Mouse (Mus musculus): Measurements from ENCODE around the gene Ccr10.
A peak's percentile ranks its signal among the peaks of the same experiment; 100 is the strongest.

Gene Ccr10

DNA sequence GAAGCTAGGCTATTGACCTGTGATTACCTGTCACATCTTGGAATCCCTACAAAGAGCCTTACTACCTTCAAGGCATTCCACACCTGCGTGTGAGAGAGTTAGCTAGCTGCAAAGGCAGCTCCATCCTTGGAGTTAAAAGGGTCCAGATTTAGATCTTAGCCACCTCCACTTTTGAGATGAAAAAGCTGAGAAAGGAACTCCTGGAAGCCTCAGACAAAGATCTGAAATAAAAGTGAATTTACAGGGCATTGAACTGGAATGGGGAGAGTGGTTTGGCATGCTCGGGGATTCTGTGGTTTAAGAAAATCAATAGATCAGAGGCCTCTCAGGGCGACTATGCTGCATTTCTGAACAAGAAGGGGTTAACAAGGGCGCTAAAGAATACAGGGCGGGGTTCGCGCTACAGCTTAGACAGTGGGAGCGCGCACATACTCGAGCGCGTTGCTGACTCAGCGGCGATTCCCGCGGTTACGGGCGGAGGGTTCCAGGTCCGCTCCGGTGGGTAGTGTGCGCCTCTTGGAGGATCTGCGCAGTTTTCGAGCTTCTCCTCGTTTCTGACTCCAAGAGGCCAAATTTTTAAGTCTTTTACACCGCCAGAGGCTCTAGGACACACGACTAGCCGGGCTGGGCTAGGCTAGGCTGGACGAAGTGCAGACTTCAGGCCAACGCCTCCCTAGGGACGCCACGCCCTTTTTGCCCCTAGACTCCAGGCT is 3.4 kb downstream of the Ccr10 start:
- DNase-seq = peak; percentile 83

DNA sequence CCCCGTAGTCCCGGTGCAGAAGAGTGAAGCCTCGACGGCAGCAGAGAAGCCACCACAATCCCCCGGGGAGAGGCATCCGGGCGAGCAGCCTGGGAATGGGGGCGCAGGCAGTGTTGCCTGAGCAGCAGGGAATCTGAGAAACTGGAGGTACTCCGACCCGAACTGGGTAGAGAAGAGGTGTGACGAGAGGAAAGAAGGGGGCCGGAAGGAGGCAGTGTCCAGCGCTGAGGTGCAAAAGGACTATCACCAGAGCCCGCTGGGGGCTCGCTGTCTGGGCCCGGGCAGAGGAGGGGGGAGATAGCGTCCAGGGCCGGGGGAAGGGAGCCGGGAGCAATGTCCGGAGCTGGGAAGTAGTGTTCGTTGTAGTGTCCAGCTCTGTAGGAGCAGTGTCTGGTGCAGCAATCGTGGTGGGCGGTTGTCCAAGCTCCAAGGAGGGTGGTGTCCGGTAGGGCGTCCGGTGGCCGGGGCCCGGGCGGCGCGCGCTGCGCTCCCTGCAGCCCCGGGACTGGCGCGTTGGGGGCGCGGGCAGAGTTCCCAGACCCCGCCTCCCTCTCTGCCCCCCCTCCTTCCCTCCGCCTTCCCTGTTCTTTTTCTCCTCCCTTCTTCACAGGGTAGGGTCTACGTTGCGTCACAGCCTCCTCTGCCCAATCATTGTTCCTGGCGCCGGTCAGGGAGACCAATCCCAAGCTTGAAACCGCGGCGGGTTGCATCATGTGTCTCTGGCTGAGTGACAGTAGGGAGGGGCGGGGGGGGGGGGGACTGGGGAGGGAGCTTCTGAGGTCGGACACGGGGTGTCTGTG is 4.2 kb downstream of the Ccr10 start, which contains the start of gene Plekhh3:
TSS of gene Plekhh3 (minus strand) at position 541 of the 800 bp plus-strand sequence.
- DNase-seq = peak; percentile 93 to 98

DNA sequence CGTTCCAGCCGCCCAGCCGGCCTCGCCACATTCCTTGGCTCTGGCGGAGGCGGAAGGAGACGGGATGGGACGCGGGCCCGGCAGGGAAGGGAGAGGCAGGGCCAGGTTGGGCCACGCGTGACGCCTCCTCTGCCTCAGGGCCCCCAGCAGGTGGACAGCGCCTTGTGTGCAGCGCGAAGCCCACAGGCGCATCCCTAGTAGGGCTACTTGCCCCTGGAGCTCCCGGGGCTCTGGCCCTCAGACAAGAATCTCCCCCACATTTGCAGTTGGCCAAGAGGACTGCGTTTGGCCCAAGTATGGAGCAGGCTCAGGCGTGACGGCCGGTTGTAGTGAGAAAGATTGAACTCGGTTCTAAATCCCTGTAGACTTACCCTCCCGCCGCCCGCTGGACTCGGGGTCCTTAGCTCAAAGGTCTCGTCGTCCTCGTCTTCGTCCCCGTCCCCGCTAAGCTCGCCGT is 4.9 kb downstream of the Ccr10 start, which contains the start of gene Cntnap1:
TSS of gene Cntnap1 (plus strand) at position 170 of the 457 bp plus-strand sequence.
- peak; percentile 76 for DNase-seq

- peak; percentile 60 to 71 for DNase-seq
Observed at GRCm38 (mm10) chr11:101169301-101170107, 5.7 kb downstream of the Ccr10 start.

GRCm38 (mm10) chr11:101168301-101168980 is 6.8 kb downstream of the Ccr10 start:
- DNase-seq = peak; percentile 19 to 23

DNA sequence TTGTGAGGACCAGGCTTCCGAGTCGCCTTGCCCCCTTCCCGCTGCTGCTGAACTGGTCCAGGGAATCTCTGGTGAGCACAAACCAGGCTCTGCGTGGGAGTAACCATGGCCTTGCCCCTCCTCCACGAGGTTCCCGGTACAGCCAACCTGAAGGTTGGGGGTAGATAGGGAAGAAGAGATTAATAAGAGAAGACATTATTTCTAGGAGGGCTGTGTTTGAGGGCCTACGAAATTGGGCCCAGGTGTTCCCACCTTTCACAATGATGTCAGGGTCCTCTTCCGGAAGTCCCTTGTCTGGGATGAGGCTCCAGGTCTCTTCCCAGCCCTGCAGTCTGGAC is 7.3 kb downstream of the Ccr10 start:
- peak; percentile 12 to 17 for DNase-seq

DNA sequence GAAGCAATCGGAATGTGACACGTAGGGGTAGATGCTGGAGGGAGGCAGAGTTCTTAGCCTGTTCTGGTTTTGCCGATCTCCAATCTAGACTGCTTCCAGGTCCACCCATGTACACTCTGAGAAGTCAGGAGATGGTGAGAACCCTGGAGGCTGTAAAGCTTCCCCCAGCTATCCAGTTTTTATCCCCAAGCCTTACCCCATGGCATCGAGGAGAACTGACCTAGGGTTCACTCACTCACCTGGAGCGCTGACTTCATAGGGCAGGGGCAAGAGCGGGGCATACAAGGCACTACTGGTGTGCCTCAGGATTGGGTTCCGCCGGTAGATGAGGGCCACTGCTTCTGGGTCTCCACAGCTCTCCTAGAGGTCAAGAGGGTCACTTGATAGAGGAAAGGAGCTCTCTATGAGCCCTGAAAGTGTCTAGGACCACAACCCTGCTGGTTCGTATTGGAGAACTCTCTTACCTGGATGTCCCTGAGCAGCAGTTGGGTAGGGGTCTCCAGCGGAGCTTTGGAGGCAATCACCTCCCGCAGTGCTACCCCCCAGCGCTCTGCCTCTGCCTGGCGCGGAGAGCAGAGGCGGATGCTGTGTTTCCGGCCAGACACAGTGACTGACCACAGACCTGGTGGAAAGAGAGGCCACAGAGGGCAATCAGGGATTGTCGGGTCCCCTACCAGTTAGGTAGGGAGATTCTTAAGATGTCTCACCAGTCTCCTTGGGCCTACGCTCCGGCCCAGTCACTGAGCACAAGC is 7.9 kb downstream of the Ccr10 start:
- peak in 1 of 2 experiments; percentile 18 for DNase-seq

GRCm38 (mm10) chr11:101166357-101166756 is 8.9 kb downstream of the Ccr10 start:
- peak; percentile 28 to 31 for DNase-seq

- DNase-seq = peak; percentile 20 to 33
Observed at GRCm38 (mm10) chr11:101164677-101165580, 10.3 kb downstream of the Ccr10 start.

GRCm38 (mm10) chr11:101164351-101164665 is 10.9 kb downstream of the Ccr10 start:
- peak in 1 of 2 experiments; percentile 11 for DNase-seq

DNA sequence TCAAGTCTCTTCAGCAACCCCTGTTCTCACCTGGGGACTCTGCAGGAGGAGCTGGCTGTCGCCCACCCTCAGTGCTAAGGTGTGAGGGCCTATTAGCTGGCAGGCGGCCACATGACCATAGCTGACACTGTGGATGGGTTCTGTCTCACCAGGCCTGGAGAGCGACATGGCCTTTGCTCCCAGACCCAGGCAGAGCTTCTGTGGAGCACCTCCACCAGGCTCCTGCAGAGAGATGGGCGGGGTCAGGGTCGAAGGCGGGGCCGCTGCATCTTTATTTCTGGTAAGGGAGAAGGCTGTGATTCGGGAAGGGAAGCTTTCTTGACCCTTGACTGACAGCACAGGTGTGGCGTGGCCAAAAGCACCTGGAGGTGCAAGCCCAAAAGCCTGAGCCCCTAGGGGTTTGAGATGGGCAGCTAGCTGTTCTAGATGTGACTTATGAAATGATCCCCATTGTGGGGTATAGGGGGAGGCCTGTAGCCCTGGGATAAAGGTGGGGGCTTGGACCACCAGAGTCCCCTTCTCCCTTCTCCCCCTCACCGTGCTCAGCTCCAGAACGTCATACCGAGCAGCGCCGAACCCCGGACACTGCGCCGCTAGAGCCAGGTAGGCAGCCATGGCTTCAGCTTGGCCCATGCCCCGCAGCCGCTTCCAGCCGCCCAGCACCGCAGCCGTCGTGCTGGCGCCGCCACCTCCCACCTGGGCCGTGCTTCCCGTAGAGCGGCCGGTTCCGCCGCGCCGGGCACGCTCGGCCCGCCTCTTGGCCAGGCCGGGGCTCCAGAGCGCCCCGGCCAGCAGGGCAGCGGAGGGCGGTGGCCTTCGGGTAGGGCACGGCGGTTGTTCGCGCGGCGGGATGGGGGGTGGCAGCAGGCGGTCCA is 11.5 kb downstream of the Ccr10 start:
- DNase-seq = peak; percentile 34 to 50

- peak; percentile 49 to 59 for DNase-seq
Observed at GRCm38 (mm10) chr11:101162772-101163171, 12.5 kb downstream of the Ccr10 start.

GRCm38 (mm10) chr11:101162301-101162700 is 12.9 kb downstream of the Ccr10 start:
- peak in 1 of 2 experiments; percentile 9 for DNase-seq

GRCm38 (mm10) chr11:101161551-101161950 is 13.7 kb downstream of the Ccr10 start:
- DNase-seq = no peak

DNA sequence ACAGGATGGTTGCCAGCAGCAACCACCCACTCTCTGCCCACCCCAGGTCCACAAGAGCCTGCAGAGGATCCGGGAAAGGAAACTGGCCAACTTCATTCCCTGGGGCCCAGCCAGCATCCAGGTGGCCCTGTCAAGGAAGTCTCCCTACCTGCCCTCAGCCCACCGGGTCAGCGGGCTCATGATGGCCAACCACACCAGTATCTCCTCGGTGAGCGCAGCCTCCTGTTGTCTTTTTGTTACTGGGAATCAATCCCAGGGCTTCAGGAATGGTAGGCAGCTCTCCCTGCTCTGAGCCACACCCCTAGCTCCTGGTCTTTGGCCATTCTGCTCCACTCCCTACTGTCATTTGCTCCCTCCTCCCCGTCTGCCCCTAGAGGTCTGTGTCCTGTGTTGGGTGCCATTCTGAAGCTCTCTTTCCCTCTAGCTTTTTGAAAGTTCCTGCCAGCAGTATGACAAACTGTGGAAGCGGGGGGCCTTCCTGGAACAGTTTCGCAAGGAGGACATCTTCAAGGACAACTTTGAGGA is 14.2 kb downstream of the Ccr10 start:
- DNase-seq = peak; percentile 7 to 27

DNA sequence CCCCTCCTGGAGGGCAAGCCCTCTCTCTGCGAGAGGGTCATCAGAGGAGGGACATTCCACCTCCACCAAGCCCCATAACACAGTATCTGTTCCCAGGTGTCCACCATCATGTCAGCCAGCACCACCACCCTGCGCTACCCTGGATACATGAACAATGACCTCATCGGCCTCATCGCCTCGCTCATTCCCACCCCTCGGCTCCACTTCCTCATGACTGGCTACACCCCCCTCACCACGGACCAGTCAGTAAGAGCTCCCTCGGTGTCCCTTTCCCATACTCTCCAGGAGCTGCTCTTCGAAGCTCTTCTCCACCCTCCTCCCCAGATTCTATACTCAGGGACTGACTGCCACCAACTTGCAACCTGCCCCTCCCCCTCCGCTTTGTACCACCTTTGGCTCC is 15.1 kb downstream of the Ccr10 start:
- DNase-seq = peak in 1 of 2 experiments; percentile 7

DNA sequence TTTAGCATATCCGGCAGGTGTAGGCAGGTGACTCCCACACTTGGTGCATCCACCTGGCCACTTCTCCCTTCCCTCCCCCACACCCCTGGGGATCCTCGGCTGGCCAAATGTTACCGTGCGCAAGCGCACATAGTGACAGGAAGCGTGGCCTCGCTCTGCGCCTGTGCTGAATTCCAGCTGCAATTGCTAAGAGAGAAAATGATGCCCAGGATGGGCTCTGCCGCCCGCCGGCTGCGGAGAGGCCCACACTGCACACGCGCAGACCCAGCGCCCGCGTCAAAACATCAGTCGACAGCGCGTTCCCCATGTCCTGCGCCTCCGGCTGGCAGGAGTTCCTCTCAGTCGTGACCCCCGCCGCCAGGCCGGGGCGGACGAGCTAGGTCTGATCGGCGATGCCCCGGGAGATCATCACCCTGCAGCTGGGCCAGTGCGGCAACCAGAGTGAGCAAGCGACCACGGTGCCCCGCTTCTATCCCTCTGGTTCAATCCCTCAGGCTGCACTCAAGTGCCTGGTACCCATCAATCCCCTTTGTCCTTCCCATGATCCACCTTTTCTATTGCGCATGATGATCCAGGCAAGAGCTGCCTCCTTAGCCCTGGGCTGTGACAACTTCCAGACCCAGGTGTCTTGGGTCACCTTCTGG is 19.4 kb downstream of the Ccr10 start, which contains the start of gene Tubg2:
TSS of gene Tubg2 (plus strand) at position 180 of the 644 bp plus-strand sequence.
- peak; percentile 81 to 84 for DNase-seq

DNA sequence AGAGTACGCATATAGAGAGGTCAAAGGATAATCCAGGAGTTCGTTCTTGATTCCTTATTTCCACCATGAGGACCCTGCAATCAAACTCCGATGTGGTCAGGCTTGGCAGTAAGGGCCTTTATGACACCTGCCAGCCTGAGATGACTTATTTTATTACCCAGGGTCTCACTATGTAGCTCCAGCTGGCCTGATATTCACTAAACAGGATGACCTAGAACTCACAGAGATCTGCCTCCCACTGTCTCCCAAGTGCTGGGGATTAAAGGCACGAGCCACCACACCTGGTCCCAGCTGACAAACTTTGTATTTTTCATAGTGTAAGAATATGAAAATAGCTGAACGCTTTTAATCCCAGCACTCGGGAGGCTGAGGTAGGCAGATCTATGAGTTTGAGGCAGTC is 20.1 kb downstream of the Ccr10 start:
- no peak for DNase-seq

- DNase-seq = no peak
Observed at GRCm38 (mm10) chr11:101154648-101155047, 20.6 kb downstream of the Ccr10 start.

Data from cerebellum, adult 18-20 months (tissue).